Mouse (Mus musculus): Measurements from ENCODE around the gene Serpina5.
A peak's percentile ranks its signal among the peaks of the same experiment; 100 is the strongest.

Serpina5 gene

DNA sequence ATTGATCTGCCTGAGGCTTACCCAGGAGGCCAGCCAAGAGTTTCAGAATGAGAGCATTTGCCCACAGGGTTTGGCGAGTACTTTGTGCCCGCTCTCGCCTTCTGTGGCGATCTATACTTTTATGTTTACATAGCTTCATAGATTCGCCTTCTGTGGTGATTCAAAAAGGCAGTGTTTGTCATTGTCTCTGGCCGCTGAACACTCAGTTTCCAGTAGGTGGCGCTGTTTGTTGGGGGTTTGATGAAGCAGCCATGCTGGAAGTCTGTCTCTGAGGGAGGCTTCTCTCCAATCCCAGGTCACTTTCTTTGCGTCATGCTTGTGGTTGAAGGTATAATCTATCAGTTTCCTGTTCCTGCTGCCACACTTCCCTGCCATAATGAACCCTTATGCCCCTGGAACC lies 34.7 kb upstream of the Serpina5 start:
- H3K4me3 ChIP-seq (replicated peaks; ENCODE audit: low read length): no peak overlapping the region
- no peaks in the 10 kb centered on the region for H3K36me3 ChIP-seq (ENCODE audit: insufficient read depth, low read length)
- no peaks in the 10 kb centered on the region for H3K9me3 ChIP-seq (ENCODE audit: low read length)
- H3K27me3 ChIP-seq (ENCODE audit: insufficient read depth, low read length): peaks cover 13% of the 10 kb centered on the region; the same call in 1 of the 2 replicates
- no peaks in the 10 kb centered on the region; the same call in 1 of the 2 replicates for H3K4me1 ChIP-seq (replicated peaks; ENCODE audit: low read depth, low read length)
- TF ChIP-seq POU5F1 (IDR thresholded peaks at IDR 0.05; ENCODE audit: borderline replicate concordance, low read length) (no peak), CTCF (conservative IDR thresholded peaks at IDR 0.05; ENCODE audit: low read length) (peak; percentile 78), NANOG (IDR thresholded peaks at IDR 0.05; ENCODE audit: borderline replicate concordance, low read length) (no peak)

DNA sequence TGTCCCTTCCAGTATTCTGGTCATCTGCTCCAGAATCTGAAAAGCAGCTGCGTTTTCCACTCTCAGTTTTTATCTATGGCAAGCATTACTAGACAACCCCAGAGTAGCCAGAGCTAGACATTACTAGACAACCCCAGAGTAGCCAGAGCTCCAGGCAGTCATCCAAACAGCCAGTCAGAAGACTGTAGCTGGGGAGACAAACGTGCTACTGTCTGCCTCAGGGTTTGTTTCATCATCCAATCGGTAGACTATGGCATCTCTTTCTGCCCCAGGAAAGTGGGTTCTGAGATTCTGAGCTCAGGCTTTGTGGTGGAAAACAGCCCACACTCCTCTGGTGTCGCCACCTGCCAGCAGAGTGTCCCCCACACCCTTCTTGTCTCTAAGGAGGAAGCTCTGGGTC lies 33.4 kb upstream of the Serpina5 start:
- Histone ChIP-seq H3K4me3 (replicated peaks; ENCODE audit: low read length) (no peak overlapping the region), H3K27me3 (ENCODE audit: insufficient read depth, low read length) (peaks cover 12% of the 10 kb centered on the region), H3K9me3 (ENCODE audit: low read length) (no peaks in the 10 kb centered on the region), H3K36me3 (ENCODE audit: insufficient read depth, low read length) (no peaks in the 10 kb centered on the region), H3K4me1 (replicated peaks; ENCODE audit: low read depth, low read length) (no peaks in the 10 kb centered on the region; the same call in 1 of the 2 replicates)
- TF ChIP-seq CTCF (conservative IDR thresholded peaks at IDR 0.05; ENCODE audit: low read length) (no peak), POU5F1 (IDR thresholded peaks at IDR 0.05; ENCODE audit: borderline replicate concordance, low read length) (no peak), NANOG (IDR thresholded peaks at IDR 0.05; ENCODE audit: borderline replicate concordance, low read length) (no peak)

DNA sequence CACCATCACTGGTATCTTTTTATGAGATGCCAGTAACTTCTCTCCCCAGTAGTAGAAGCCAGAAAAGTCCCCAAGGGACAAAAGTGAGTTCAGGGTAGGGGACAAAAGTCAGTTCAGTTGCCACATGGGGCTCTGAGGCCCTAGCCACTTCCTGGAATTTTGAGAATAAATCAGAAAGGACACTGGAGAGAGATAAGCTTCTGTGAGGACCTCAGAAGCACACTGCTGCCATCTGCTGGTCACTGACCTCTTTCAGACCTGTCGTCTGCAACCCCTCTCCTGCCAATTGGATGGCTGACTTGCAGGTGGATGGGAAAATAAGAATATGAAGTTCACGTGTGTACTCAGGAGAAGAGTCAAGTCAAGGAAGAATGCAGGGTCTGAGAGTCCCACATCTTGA lies 31.3 kb upstream of the Serpina5 start:
- Histone ChIP-seq H3K27me3 (ENCODE audit: insufficient read depth, low read length) (peaks cover 5% of the 10 kb centered on the region; the same call in 1 of the 2 replicates), H3K36me3 (ENCODE audit: insufficient read depth, low read length) (no peaks in the 10 kb centered on the region)
- TF ChIP-seq POU5F1 (IDR thresholded peaks at IDR 0.05; ENCODE audit: borderline replicate concordance, low read length) (no peak), CTCF (conservative IDR thresholded peaks at IDR 0.05; ENCODE audit: low read length) (peak; percentile 45)

DNA sequence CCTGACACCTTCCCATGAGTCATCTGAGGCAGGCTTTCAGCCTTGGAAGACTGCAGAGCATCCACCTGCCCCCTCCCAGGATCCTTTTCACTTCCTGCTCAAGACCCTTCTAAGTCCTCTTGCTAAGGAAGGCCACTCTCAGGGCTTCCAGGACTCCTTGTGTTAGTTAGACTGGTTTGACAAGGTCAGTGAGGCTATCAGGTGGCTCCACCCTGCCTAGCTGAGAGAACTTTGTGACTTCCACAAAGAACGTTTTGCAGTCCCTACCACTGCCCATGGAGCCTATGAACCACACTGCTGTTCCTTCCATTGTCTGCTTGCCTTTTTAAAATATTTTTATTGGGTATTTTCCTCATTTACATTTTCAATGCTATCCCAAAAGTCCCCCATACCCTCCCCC lies 29.2 kb upstream of the Serpina5 start:
- H3K4me1 ChIP-seq (replicated peaks; ENCODE audit: low read depth, low read length): no peaks in the 10 kb centered on the region

More for the DNA sequence above, 31.3 kb upstream of the Serpina5 start:
- Histone ChIP-seq H3K4me3 (replicated peaks; ENCODE audit: low read length) (no peak overlapping the region), H3K9me3 (ENCODE audit: low read length) (peaks cover 3% of the 10 kb centered on the region; the same call in 1 of the 2 replicates), H3K4me1 (replicated peaks; ENCODE audit: low read depth, low read length) (no peaks in the 10 kb centered on the region; the same call in 1 of the 2 replicates)

DNA sequence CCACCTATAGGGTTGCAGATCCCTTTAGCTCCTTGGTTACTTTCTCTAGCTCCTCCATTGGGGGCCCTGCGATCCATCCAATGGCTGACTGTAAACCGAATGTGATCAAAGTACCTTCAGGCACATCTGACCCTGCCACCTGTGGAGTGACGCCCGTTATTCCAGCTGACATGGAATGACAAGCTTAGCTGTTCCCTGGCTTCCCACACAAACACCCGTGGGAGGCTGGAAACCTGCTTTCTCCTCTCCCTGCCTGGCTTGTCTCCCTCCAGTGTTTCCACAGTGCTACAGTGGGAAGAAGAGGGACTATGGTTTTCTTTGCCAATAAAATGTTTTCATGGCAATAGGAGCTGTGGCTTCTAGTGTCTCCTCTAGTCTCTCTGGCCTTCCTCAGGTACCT lies 28.6 kb upstream of the Serpina5 start:
- Histone ChIP-seq H3K27me3 (ENCODE audit: insufficient read depth, low read length) (peaks cover 10% of the 10 kb centered on the region; the same call in 1 of the 2 replicates), H3K9me3 (ENCODE audit: low read length) (peaks cover 7% of the 10 kb centered on the region; the same call in 1 of the 2 replicates), H3K36me3 (ENCODE audit: insufficient read depth, low read length) (no peaks in the 10 kb centered on the region), H3K4me1 (replicated peaks; ENCODE audit: low read depth, low read length) (no peaks in the 10 kb centered on the region), H3K4me3 (replicated peaks; ENCODE audit: low read length) (no peak overlapping the region)
- TF ChIP-seq POU5F1 (IDR thresholded peaks at IDR 0.05; ENCODE audit: borderline replicate concordance, low read length) (no peak), NANOG (IDR thresholded peaks at IDR 0.05; ENCODE audit: borderline replicate concordance, low read length) (no peak), CTCF (conservative IDR thresholded peaks at IDR 0.05; ENCODE audit: low read length) (no peak)

More for the DNA sequence above, 29.2 kb upstream of the Serpina5 start:
- no peaks in the 10 kb centered on the region for H3K36me3 ChIP-seq (ENCODE audit: insufficient read depth, low read length)
- peaks cover 3% of the 10 kb centered on the region; the same call in 1 of the 2 replicates for H3K9me3 ChIP-seq (ENCODE audit: low read length)
- no peak for TF ChIP-seq NANOG (IDR thresholded peaks at IDR 0.05; ENCODE audit: borderline replicate concordance, low read length)
- TF ChIP-seq POU5F1 (IDR thresholded peaks at IDR 0.05; ENCODE audit: borderline replicate concordance, low read length): no peak
- TF ChIP-seq CTCF (conservative IDR thresholded peaks at IDR 0.05; ENCODE audit: low read length): no peak
- no peak overlapping the region for H3K4me3 ChIP-seq (replicated peaks; ENCODE audit: low read length)
- H3K27me3 ChIP-seq (ENCODE audit: insufficient read depth, low read length): peaks cover 10% of the 10 kb centered on the region; the same call in 1 of the 2 replicates

DNA sequence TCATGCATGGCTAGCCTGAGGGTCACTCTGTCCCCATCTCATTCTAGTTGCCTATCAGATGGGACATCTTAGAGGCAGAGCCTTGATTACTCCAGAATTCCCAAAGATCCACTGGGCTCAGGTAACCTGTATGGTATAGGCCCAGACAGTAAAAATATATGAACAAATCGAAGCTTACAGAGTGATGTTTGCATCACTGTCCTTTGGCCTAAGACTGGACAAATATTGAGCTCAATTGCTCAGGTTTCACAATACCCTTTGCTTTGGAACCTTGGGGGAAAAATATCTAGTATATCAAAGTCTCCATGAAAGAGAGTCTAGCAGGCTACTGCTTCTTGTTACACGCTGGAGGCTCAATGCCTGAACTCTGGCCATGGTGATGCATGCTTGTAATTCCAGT lies 10.8 kb upstream of the Serpina5 start:
- H3K27me3 ChIP-seq (ENCODE audit: insufficient read depth, low read length): no peaks in the 10 kb centered on the region
- no peaks in the 10 kb centered on the region for H3K36me3 ChIP-seq (ENCODE audit: insufficient read depth, low read length)
- TF ChIP-seq CTCF (conservative IDR thresholded peaks at IDR 0.05; ENCODE audit: low read length): no peak
- H3K4me3 ChIP-seq (replicated peaks; ENCODE audit: low read length): no peak overlapping the region
- H3K9me3 ChIP-seq (ENCODE audit: low read length): no peaks in the 10 kb centered on the region
- H3K4me1 ChIP-seq (replicated peaks; ENCODE audit: low read depth, low read length): no peaks in the 10 kb centered on the region

DNA sequence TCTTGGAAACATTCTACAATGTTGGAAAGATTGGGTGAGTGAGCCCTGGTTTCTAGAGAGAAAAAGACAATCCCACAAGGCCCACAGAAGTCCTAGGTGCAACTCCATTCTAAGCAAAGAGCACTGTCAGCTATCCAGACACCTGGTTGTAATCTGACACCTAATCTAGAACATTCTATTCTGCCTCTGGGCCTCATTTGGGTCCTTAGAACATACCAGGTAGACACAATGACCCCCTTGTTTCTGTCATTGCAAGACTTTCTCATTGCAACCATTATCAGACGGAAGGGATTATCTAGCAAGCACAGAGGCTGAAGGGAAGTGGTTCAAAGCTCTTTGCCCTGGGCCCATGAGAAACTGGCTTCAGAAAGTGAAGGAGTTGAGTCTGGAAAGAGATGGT lies 9.6 kb upstream of the Serpina5 start:
- Histone ChIP-seq H3K36me3 (ENCODE audit: insufficient read depth, low read length) (no peaks in the 10 kb centered on the region), H3K4me1 (replicated peaks; ENCODE audit: low read depth, low read length) (no peaks in the 10 kb centered on the region), H3K4me3 (replicated peaks; ENCODE audit: low read length) (no peak overlapping the region), H3K9me3 (ENCODE audit: low read length) (no peaks in the 10 kb centered on the region), H3K27me3 (ENCODE audit: insufficient read depth, low read length) (no peaks in the 10 kb centered on the region)
- TF ChIP-seq NANOG (IDR thresholded peaks at IDR 0.05; ENCODE audit: borderline replicate concordance, low read length) (no peak), POU5F1 (IDR thresholded peaks at IDR 0.05; ENCODE audit: borderline replicate concordance, low read length) (no peak), CTCF (conservative IDR thresholded peaks at IDR 0.05; ENCODE audit: low read length) (no peak)

DNA sequence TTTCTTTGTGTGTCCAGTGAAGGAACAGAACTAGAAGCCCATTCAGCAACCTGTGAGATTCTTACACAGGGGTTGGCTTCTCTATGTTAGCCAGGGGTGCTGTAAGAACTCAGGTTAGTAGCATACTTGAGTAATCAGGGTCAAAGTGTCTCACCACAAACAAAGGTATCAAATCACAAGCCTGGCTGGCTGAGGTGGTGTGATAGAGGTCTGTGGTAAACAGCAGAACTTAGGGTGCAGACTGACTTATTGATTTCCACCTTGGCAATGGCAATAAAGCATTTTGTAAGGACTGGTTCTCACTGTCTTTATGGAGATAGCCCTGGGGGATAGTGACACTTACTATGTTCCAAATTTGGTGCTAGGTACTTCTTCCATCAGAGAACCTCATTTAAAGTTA lies 4.9 kb downstream of the Serpina5 start:
- no peaks in the 10 kb centered on the region for H3K27me3 ChIP-seq (ENCODE audit: insufficient read depth, low read length)
- H3K9me3 ChIP-seq (ENCODE audit: low read length): no peaks in the 10 kb centered on the region
- H3K4me3 ChIP-seq (replicated peaks; ENCODE audit: low read length): no peak overlapping the region
- H3K4me1 ChIP-seq (replicated peaks; ENCODE audit: low read depth, low read length): no peaks in the 10 kb centered on the region
- H3K36me3 ChIP-seq (ENCODE audit: insufficient read depth, low read length): no peaks in the 10 kb centered on the region
- TF ChIP-seq POU5F1 (IDR thresholded peaks at IDR 0.05; ENCODE audit: borderline replicate concordance, low read length): no peak
- TF ChIP-seq NANOG (IDR thresholded peaks at IDR 0.05; ENCODE audit: borderline replicate concordance, low read length): no peak
- TF ChIP-seq CTCF (conservative IDR thresholded peaks at IDR 0.05; ENCODE audit: low read length): no peak

DNA sequence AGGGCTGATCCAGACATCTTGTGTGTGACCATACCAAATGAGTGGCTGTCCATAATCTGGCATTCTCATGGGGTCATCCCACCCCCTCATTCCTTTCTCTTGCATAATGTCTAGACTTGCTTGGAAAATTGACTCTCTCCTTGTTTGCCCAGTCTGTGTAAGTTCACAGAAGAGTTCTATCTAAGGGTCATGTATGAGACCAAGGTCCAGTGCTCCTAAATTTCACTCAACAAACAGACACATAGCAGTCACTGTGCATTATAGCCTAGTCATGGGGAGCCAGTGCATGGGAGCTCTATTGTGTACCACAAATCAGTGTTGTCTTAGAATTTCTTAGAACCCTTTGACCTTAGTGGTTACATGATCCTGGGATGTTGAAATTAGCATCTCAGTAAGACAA lies 6.0 kb downstream of the Serpina5 start:
- no peaks in the 10 kb centered on the region for H3K9me3 ChIP-seq (ENCODE audit: low read length)
- TF ChIP-seq NANOG (IDR thresholded peaks at IDR 0.05; ENCODE audit: borderline replicate concordance, low read length) (no peak), POU5F1 (IDR thresholded peaks at IDR 0.05; ENCODE audit: borderline replicate concordance, low read length) (no peak), CTCF (conservative IDR thresholded peaks at IDR 0.05; ENCODE audit: low read length) (no peak)

More for the DNA sequence above, 6.0 kb downstream of the Serpina5 start:
- Histone ChIP-seq H3K36me3 (ENCODE audit: insufficient read depth, low read length) (no peaks in the 10 kb centered on the region), H3K4me3 (replicated peaks; ENCODE audit: low read length) (no peak overlapping the region), H3K27me3 (ENCODE audit: insufficient read depth, low read length) (no peaks in the 10 kb centered on the region), H3K4me1 (replicated peaks; ENCODE audit: low read depth, low read length) (no peaks in the 10 kb centered on the region)

All from E14TG2a.4 (cell line).